Mouse (Mus musculus): ENCODE data around the gene Cacna1d.

Gene Cacna1d

GRCm38 (mm10) chr14:30327051-30327450, 164.2 kb downstream of the Cacna1d start:
- DNase-seq: no peak

GRCm38 (mm10) chr14:30326226-30326625, 165.0 kb downstream of the Cacna1d start:
- DNase-seq: peak; percentile 37

DNA sequence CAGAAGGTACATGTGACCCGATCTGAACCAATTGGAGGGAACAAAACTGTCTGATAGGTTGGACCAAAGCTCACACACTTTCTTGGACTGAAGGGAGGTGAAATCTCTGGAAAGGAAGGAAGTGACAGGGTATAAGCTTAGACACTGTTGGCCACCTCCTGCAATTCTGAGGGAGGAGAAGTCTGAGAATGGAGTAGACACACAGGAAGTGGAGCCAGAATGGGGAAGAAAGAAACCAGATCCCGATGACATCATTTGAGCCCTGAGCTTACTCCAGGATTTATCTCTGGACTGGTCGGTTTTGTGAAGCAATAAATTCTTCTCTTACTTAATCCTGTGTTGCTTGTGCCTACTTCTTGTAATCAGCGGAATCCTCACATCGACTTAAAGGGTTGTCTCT, 166.3 kb downstream of the Cacna1d start:
- no peak for DNase-seq

- no peak for DNase-seq
These were observed 172.4 kb downstream of the Cacna1d start for GRCm38 (mm10) chr14:30318715-30319437.

GRCm38 (mm10) chr14:30318293-30318692, 173.0 kb downstream of the Cacna1d start:
- no peak for DNase-seq

- DNase-seq: no peak
These were observed 173.6 kb downstream of the Cacna1d start for GRCm38 (mm10) chr14:30317616-30318015.

- DNase-seq: peak; percentile 55
These were observed 179.9 kb downstream of the Cacna1d start for GRCm38 (mm10) chr14:30311206-30311889.

GRCm38 (mm10) chr14:30310236-30310635, 181.0 kb downstream of the Cacna1d start:
- no peak for DNase-seq

GRCm38 (mm10) chr14:30306221-30306620, 185.0 kb downstream of the Cacna1d start:
- no peak for DNase-seq

DNA sequence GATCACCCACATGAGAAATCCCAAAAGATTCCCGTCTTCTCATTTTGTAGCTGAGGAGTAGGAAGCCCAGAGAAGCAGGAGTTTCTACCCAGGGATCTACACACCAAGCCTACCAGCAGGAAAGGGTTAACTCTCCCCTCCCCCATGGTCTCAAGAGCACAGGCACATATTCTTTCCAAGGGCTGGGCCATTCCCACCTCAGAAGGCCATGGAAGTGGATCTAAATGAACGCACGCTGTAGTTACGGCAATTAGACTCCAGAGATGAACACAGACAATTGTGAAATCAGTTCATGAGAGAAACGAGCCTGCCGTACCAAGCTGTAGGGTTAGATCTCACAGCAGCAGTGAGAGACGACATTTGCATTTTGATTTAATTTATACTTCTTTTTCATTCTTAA, 191.3 kb downstream of the Cacna1d start:
- DNase-seq: no peak

DNA sequence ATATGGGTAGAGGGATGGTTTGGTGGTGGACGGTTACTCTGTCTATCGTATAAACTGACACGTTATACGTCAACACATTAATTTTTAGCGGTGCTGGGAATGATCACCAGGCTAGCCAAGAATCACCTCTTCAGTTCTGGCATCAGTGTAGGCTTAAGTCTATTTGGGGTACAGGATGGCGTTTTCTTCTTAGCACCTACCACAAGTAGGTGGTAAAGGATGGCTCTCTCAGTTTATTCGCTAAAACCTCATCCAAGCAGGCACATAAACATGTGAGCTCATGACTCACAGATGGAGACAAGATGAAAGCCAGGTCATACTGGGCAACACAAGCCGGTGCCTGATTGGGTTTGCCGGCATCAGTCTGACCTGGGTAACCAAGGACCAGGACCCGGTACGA, 193.8 kb downstream of the Cacna1d start:
- no peak for DNase-seq

- no peak for DNase-seq
These were observed 199.2 kb downstream of the Cacna1d start for GRCm38 (mm10) chr14:30292135-30292463.

DNA sequence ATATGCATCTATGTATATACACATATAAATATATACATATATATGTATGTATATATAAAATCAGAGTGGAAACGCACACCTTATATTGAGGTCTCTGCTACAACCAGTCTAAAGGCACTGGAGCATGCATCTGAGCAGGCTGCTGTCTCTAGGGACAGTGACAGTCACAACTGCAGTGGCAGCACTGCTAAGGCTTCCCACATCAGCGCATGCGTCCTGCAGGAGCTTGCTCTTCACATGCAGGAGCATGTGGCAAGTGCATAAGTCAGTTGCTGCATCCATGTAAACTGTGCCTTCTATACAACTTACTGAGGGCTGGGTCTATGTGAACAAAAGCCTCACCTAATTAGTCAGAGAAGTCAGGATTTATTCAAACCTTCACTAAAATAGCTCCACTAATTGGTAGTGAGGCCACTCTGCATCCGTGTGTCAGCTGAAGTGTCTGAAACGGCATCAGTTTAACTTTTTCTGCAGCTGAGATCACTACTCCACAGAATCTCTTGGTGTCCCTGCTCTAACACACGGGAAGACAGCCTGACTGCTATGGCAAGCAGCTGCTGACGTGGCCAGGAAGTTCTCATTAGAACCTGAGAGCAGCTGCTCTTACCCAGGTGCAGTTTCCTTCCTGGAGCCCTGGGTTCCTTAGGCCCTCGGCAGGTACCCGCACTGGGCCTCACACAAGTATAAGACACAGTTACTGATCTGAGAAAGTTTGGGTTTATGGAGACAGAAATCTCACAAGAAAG, 199.7 kb downstream of the Cacna1d start:
- DNase-seq: no peak

DNA sequence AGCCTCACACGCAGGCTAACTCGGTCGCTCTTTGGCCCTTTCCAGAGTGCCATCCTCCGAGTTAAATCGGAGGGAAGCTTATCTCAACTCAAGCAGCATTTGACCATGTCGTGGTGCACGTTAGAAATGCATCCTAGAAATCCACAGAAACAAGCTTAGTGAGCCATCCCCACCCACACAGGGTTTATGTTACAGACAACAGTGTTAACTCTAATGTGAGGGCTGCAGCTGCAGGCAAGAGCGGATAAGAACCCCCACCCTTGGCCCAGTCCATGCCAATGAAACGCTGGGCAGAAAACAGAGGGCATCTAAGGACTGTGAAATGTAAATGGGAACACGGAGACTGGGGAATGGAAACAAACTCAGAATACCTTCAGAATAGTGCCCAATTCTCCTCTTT, 206.8 kb downstream of the Cacna1d start:
- DNase-seq: no peak

DNA sequence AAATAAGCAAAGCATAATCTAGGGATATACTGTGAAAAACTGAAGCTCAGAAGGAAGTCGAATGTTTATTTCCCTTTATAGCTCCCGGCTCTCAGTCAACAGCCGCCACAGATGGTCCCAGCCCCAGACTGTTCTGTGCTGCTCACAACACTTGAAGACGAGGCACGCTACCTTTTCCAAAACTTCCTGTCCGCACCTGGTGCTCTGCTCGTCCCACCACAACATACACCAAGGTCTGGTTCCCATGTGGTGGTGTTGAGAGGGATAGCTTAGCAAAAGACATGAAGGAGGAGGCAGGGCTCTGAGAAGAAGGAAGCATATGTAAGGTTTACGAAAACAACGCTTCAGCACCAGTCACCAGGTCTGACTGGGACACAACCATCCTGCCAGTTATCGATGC, 207.2 kb downstream of the Cacna1d start:
- no peak for DNase-seq

DNA sequence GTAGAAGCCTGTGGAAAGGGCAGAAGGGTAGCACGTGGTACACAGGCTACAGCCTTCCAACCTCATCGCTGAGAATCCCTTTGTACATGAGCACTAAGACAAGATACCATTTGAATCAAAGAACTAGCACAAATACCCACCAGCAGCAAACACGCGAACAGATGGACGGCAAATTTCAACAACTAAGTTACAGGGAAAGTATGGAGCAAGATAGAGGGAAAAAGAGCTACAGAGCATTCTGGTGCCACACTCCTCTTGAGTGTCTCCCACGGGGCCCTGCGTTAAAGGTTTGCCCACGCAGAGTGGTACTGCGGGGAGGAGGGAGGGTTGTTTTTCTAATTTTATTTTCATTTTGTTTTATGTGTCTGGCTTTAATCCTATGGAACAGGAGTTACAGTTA, 215.7 kb downstream of the Cacna1d start:
- DNase-seq: no peak

DNA sequence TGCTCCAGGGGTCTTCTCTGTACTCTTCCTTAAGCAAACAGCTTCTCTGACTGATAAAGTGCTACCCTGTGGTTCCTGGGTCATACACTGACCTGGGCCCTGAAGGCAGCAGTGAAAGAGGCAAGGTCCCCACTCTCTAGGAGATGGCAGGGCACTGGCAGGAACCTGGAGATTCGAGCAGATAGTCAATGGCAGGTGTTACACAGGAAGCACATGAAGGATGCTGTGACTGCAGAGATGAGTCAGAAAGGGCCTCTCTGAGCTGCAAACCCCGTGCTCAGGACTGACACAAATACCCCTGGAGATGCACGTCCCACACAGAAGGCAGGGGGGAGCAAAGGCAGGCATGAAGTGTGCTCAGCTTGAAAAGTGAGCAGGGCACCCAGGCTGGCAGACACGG, 218.3 kb downstream of the Cacna1d start:
- DNase-seq: no peak

DNA sequence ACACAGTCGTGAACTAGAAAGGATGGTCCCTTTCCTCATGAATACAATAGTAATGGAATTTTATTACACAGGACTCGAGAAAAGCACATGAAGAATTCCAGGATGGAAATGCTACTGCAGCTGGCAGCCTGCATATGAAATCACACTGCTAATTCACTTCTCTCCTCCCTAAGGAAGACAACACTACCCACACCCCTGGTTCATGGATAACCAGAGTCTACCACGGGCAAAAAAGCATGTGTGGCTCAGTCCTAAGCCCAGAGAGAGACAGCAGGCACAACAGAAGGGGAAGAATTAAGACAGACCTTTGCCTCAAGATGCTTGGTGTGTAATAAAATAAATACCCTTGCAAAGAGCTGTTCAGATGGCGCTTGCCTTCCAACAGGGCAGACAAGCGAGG, 218.7 kb downstream of the Cacna1d start:
- DNase-seq: no peak

DNA sequence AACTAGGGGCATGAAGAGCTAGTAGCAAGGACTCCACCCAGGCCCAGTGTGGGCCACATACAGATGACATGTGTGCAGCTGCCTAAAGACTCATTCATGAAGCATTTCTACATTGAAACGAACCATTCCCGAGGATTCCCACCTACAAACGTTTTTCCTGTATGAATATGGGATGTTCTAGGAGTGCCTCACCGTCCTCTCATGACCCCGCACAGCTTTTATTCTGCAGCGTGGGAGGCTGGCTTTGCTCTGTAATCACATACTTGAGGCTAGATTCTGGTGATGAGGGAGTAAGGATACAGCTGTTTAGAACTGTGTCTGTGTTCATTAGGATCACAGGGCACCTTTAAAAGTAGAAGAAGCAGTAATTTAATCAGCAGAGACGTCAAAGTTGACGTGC, 219.4 kb downstream of the Cacna1d start:
- DNase-seq: no peak

- DNase-seq: no peak
These were observed 220.9 kb downstream of the Cacna1d start for GRCm38 (mm10) chr14:30270350-30270749.

DNA sequence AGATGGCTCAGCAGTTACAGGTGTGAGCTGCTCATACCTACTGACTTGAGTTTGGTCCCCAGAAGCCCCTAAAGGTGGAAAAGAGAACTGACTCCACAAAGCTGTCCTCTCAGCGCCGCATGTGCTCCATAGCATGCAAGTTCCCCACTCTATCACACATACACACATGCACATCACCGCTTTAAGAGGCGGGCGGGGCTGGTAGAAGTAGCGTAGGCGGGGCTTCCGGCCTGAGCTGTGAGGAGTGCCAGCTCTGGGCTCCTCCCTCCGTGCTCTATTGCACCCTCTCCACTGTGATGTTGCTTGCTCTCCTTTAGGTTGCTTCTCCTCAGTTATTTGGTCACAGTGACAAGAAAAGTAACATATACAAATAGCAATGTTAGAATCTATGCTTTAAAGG, 225.5 kb downstream of the Cacna1d start:
- DNase-seq: peak; percentile 30

DNA sequence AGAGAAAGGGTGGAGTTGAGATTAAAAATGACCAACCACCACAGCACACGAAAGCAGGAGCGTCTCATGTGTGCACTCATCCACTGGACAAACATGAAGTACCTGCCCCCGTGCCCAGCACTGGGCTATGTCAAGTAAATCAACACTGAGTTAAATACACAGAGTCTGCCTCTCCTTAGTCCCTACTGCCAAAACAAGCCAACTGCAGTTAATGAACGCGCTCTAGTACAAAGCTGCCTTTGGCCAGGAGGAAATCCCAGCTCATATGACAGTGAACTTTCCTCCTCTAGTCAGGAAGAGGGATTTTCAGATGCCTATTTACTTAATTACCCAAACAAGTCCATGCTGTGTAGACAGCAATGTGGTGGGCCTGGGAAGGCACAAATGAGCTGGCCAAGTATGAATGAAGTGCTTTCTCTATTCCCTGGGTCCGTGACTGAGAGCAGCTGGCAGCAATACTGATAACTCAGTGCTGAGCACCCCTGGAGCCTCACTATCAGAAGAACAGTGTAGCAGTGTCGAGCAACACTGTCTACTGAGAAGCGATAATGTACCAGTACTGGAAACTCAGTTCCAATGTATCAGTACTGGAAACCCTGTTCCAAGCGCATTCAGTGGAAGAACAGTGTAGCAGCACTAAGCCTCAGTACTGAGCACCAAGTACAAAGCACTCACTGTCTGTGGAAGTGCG, 229.5 kb downstream of the Cacna1d start:
- no peak for DNase-seq

GRCm38 (mm10) chr14:30257626-30258025, 233.6 kb downstream of the Cacna1d start:
- no peak for DNase-seq

- DNase-seq: no peak
These were observed 234.8 kb downstream of the Cacna1d start for GRCm38 (mm10) chr14:30256486-30256885.
